Mouse (Mus musculus) stomach, embryonic 16.5 days (tissue): Measurements from ENCODE around the gene Iqsec1. TPM values are rescaled to one million over a fixed set of nuclear protein-coding genes. Genes with fewer than 3 reads are reported as not detected.

ENCODE experiments used
- ATAC-seq: fragments of 200-750 bp; cut with Nextera tagmentation; 2 replicates; pipeline ENCODE4 v1.8.0; 2017; ENCODE audit warnings: moderate number of reproducible peaks, moderate TSS enrichment; ENCODE audit not compliant: insufficient read depth, low FRiP score
- H3K27ac ChIP-seq: fragments of 300-500 bp; sonication (generic); 2 replicates; pipeline ENCODE4 v1.5.1; 2014; ENCODE audit warnings: low read length
- H3K27me3 ChIP-seq: fragments of 300-500 bp; sonication (generic); 2 replicates; pipeline ENCODE4 v1.6.1; 2014; ENCODE audit warnings: low read length, control low read depth, mixed read lengths; ENCODE audit not compliant: control insufficient read depth, insufficient read depth
- H3K36me3 ChIP-seq: fragments of 300-500 bp; sonication (generic); 2 replicates; pipeline ENCODE4 v1.6.1; 2014; ENCODE audit warnings: low read length; ENCODE audit not compliant: control insufficient read depth, insufficient read depth
- H3K4me1 ChIP-seq: fragments of 300-500 bp; sonication (generic); 2 replicates; pipeline ENCODE4 v1.6.1; 2014; ENCODE audit warnings: low read length, control low read depth, mixed read lengths; ENCODE audit not compliant: control insufficient read depth, insufficient read depth
- H3K4me2 ChIP-seq: fragments of 300-500 bp; sonication (generic); 2 replicates; pipeline ENCODE4 v1.6.1; 2014; ENCODE audit warnings: low read depth, low read length, mixed read lengths
- H3K4me3 ChIP-seq: fragments of 300-500 bp; sonication (generic); replicated peaks from 2 replicates; pipeline ENCODE4 v1.5.1; 2014; ENCODE audit warnings: mild to moderate bottlenecking, low read length
- H3K9ac ChIP-seq: fragments of 300-500 bp; sonication (generic); 2 replicates; pipeline ENCODE4 v1.6.1; 2014; ENCODE audit warnings: low read length
- H3K9me3 ChIP-seq: fragments of 300-500 bp; sonication (generic); replicated peaks from 2 replicates; pipeline ENCODE4 v1.6.1; 2016; ENCODE audit warnings: low read length, control low read depth; ENCODE audit not compliant: control insufficient read depth
- WGBS: fragments of 180-500 bp; shearing (Covaris S2); extraction: QIAGEN DNeasy Blood & Tissue Kit; methylation state at CpG from one replicate; pipeline ENCODE4 v1.1.7; 2014; 5-methylcytosine and 5-hydroxymethylcytosine counted together
- microRNA-seq: library from miRNA; unstranded; fragments of <30 nt; microRNA quantifications from one replicate; pipeline ENCODE4, GENCODE M21; 2016
- polyA plus RNA-seq: library from polyadenylated mRNA; unstranded; fragments of >200 nt; fragmentation: Nextera tagmentation; extraction: Ambion mirVana; gene quantifications from 2 replicates; pipeline ENCODE4 v1.2.1, GENCODE M21; 2015

The Iqsec1 gene
- polyA plus RNA-seq, 1 experiment from 2014 or later, result 8.3 TPM

GRCm38 (mm10) chr6:90606538-90606937 is 381.9 kb downstream of the Iqsec1 start:
- Histone ChIP-seq H3K4me3 (no peak overlapping the region), H3K27me3 (no peaks in the 10 kb centered on the region), H3K27ac (no peak overlapping the region), H3K4me1 (peaks cover 8% of the 10 kb centered on the region; the same call in 1 of the 2 replicates), H3K9me3 (no peaks in the 10 kb centered on the region), H3K36me3 (no peaks in the 10 kb centered on the region), H3K9ac (no peak overlapping the region), H3K4me2 (no peak overlapping the region)
- 28% methylated on average over 7 of the region's 7 CpGs for WGBS
- no peak for ATAC-seq

Small RNA genes lying within 50 kb of the gene (microRNA-seq; reads per million reads assigned to microRNA genes)
- gene Gm24816, result not detected

Other genes with a start within 250 kb of the Iqsec1 start
- 12.8 and 12.9 TPM in 2 replicates for gene Nup210, start 128.1 kb upstream of the Iqsec1 start, polyA plus RNA-seq
- 8.3 and 12.3 TPM in 2 replicates for gene Hdac11, start 168.0 kb upstream of the Iqsec1 start, polyA plus RNA-seq
- gene Fbln2, start 223.8 kb upstream of the Iqsec1 start, polyA plus RNA-seq, result 63.0 TPM in 2 replicates